Mouse (Mus musculus) ovary, postnatal 10 days (tissue): ENCODE results near the gene Fndc3b.

Source experiments
- DNase-seq: peaks from one replicate; pipeline ENCODE4 v3.0.0; 2022; ENCODE audit warnings: low spot score

Gene Fndc3b

GRCm38 (mm10) chr3:27555401-27555940 is 155.6 kb downstream of the Fndc3b start:
- no peak for DNase-seq

- no peak for DNase-seq
These were observed 156.8 kb downstream of the Fndc3b start for GRCm38 (mm10) chr3:27554325-27554724.

- no peak for DNase-seq
These were observed 157.3 kb downstream of the Fndc3b start for GRCm38 (mm10) chr3:27553781-27554180.

GRCm38 (mm10) chr3:27551005-27551404 is 160.1 kb downstream of the Fndc3b start:
- no peak for DNase-seq

GRCm38 (mm10) chr3:27550409-27550808 is 160.7 kb downstream of the Fndc3b start:
- DNase-seq: no peak

GRCm38 (mm10) chr3:27545651-27546050 is 165.5 kb downstream of the Fndc3b start:
- no peak for DNase-seq

GRCm38 (mm10) chr3:27544061-27544460 is 167.0 kb downstream of the Fndc3b start:
- no peak for DNase-seq

- no peak for DNase-seq
These were observed 169.3 kb downstream of the Fndc3b start for GRCm38 (mm10) chr3:27541841-27542240.

GRCm38 (mm10) chr3:27541181-27541580 is 169.9 kb downstream of the Fndc3b start:
- no peak for DNase-seq

- DNase-seq: no peak
These were observed 176.9 kb downstream of the Fndc3b start for GRCm38 (mm10) chr3:27534208-27534607.

- DNase-seq: no peak
These were observed 177.4 kb downstream of the Fndc3b start for GRCm38 (mm10) chr3:27533721-27534120.

GRCm38 (mm10) chr3:27531993-27532392 is 179.1 kb downstream of the Fndc3b start:
- no peak for DNase-seq

GRCm38 (mm10) chr3:27530370-27530769 is 180.7 kb downstream of the Fndc3b start:
- DNase-seq: no peak

- no peak for DNase-seq
These were observed 181.7 kb downstream of the Fndc3b start for GRCm38 (mm10) chr3:27529221-27530051.

- no peak for DNase-seq
These were observed 184.1 kb downstream of the Fndc3b start for GRCm38 (mm10) chr3:27526991-27527390.

- DNase-seq: no peak
These were observed 187.8 kb downstream of the Fndc3b start for GRCm38 (mm10) chr3:27523176-27523936.

- DNase-seq: no peak
These were observed 190.7 kb downstream of the Fndc3b start for GRCm38 (mm10) chr3:27520391-27520790.

GRCm38 (mm10) chr3:27519481-27519880 is 191.6 kb downstream of the Fndc3b start:
- DNase-seq: no peak

- DNase-seq: no peak
These were observed 192.2 kb downstream of the Fndc3b start for GRCm38 (mm10) chr3:27518935-27519334.

GRCm38 (mm10) chr3:27516536-27516935 is 194.6 kb downstream of the Fndc3b start:
- no peak for DNase-seq

- DNase-seq: no peak
These were observed 199.3 kb downstream of the Fndc3b start for GRCm38 (mm10) chr3:27511765-27512164.

GRCm38 (mm10) chr3:27506886-27507285 is 204.2 kb downstream of the Fndc3b start:
- DNase-seq: no peak

GRCm38 (mm10) chr3:27505582-27505981 is 205.5 kb downstream of the Fndc3b start:
- no peak for DNase-seq
